Mouse (Mus musculus): ENCODE measurements at regions not wholly inside any gene's neighbourhood (a gene's known extent, or its start where the extent isn't known, plus 50 kb on each side); places are given as distances from the start of the nearest gene placed in this dataset.

DNA sequence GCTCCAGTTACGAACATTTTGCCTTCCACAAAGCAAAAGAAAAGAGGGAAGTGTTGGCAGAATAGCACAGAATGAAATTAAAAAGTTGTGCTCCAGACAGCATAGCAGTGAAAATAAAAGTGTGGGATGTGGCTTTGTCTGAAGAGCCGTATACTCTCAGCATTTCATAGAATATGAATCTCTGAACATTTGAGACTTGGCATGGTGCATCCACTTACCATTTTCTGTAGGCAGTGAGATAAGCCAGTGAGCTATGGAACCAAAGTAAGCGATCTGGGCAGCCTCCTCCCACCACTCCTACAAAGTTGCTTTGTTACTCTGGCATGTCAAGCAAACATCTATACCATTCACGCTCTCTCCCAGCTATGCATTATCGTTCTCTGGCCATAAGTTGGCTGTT is 286.0 kb downstream of the Arl4a start:
- TF ChIP-seq CTCF (IDR thresholded peaks at IDR 0.05) (no peak), POLR2A (IDR thresholded peaks at IDR 0.05; ENCODE audit: insufficient read depth, low read depth, low read length) (no peak), EP300 (IDR thresholded peaks at IDR 0.05; ENCODE audit: insufficient read depth, low read depth, low read length) (no peak)
